Mouse (Mus musculus) kidney, postnatal 0 days (tissue): ENCODE measurements at regions not wholly inside any gene's neighbourhood (a gene's known extent, or its start where the extent isn't known, plus 50 kb on each side); places are given as distances from the start of the nearest gene placed in this dataset.

ENCODE experiments used
- ATAC-seq: fragments of 200-750 bp; cut with Nextera tagmentation; replicated peaks from 2 replicates; pipeline ENCODE4 v1.8.0; 2017; ENCODE audit warnings: low read depth, moderate number of reproducible peaks, moderate TSS enrichment, moderate library complexity; ENCODE audit not compliant: low FRiP score
- DNase-seq: peaks from one replicate; pipeline ENCODE4 v3.0.0-alpha.2; 2016; ENCODE audit warnings: low spot score
- H3K27ac ChIP-seq: fragments of 300-500 bp; sonication (generic); 2 replicates; pipeline ENCODE4 v1.5.1; 2014; ENCODE audit warnings: mild to moderate bottlenecking
- H3K27me3 ChIP-seq: fragments of 300-500 bp; sonication (generic); 2 replicates; pipeline ENCODE4 v1.6.1; 2014; ENCODE audit warnings: low read length, mixed read lengths; ENCODE audit not compliant: insufficient read depth
- H3K36me3 ChIP-seq: fragments of 300-500 bp; sonication (generic); 2 replicates; pipeline ENCODE4 v1.6.1; 2014; ENCODE audit warnings: low read length, mixed read lengths; ENCODE audit not compliant: insufficient read depth
- H3K4me1 ChIP-seq: fragments of 300-500 bp; sonication (generic); replicated peaks from 2 replicates; pipeline ENCODE4 v1.6.1; 2014; ENCODE audit warnings: antibody characterized with exemption, low read length, mixed read lengths; ENCODE audit not compliant: insufficient read depth
- H3K4me2 ChIP-seq: fragments of 300-500 bp; sonication (generic); 2 replicates; pipeline ENCODE4 v1.6.1; 2014; ENCODE audit warnings: mild to moderate bottlenecking, low read length, moderate library complexity, mixed read lengths
- H3K4me3 ChIP-seq: fragments of 300-500 bp; sonication (generic); replicated peaks from 2 replicates; pipeline ENCODE4 v1.5.1; 2014; ENCODE audit warnings: low read depth, low read length
- H3K9ac ChIP-seq: fragments of 300-500 bp; sonication (generic); 2 replicates; pipeline ENCODE4 v1.6.1; 2014; ENCODE audit warnings: low read depth, low read length
- H3K9me3 ChIP-seq: fragments of 300-500 bp; sonication (generic); replicated peaks from 2 replicates; pipeline ENCODE4 v1.6.1; 2016; ENCODE audit warnings: low read length, inconsistent platforms, mixed read lengths
- CTCF ChIP-seq: IDR thresholded peaks from 2 replicates; pipeline ENCODE4 v1.5.1; 2016; ENCODE audit warnings: antibody characterized with exemption, low read depth, mild to moderate bottlenecking, moderate library complexity
- WGBS: fragments of 180-500 bp; shearing (Covaris S2); extraction: QIAGEN DNeasy Blood & Tissue Kit; methylation state at CpG from one replicate; pipeline ENCODE4 v1.1.7; 2014; 5-methylcytosine and 5-hydroxymethylcytosine counted together

DNA sequence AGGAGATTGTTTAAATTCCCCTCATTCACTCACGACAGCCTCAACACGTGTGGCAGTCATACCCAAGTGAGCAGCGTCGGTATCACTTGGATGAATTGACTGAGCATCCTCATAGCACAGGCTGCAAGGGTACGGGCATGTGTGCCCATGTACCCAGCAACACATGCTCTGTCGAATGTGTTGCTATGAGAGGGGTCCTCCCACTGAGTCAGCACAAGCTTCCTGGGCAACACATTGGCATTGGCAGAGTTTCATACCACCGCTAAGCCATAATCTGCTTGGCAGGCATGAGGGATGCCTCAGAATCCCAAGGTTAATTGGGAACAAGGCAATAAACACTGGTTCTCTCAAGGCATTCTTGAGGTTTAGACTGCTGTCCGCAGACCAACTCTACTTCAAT, 115.1 kb downstream of the Atp6v1g3 start:
- ATAC-seq (no peak), DNase-seq (no peak)
- H3K4me1 ChIP-seq = 0 out of 2 replicates have a peak, but pooled peaks cover 4% of the 10 kb centered on the region
- no peak overlapping the region for H3K4me3 ChIP-seq
- no peaks in the 10 kb centered on the region for H3K9me3 ChIP-seq
- no peak overlapping the region for H3K4me2 ChIP-seq
- no peak for TF ChIP-seq CTCF
- WGBS = 90% methylated on average over 8 of the region's 8 CpGs
- no peak overlapping the region for H3K9ac ChIP-seq
- H3K27me3 ChIP-seq = no peaks in the 10 kb centered on the region
- no peaks in the 10 kb centered on the region for H3K36me3 ChIP-seq
- H3K27ac ChIP-seq = no peak overlapping the region

DNA sequence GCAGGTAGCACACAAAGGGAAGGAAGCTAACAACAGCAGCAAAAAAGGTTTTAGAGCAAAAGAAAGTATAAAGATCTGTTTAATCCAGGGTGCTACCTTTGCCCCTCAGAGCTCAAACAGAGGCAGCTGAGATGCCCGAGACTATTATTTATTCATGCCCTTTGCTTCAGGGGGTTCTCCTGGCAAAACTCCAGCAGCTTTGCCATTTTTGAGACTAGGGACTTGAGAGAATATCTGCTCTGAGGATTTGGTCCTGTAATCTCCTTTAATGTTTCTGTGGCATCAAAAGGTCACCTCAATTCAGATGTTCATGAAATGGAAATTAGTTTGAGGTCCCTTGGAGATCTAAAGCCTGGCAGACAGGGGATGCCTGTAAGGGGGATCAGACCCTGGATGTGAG, 116.1 kb downstream of the Atp6v1g3 start:
- DNase-seq = no peak
- WGBS = 73% methylated on average over 1 of the region's 1 CpGs
- no peak for TF ChIP-seq CTCF
- Histone ChIP-seq H3K4me2 (no peak overlapping the region), H3K4me1 (0 out of 2 replicates have a peak, but pooled peaks cover 4% of the 10 kb centered on the region), H3K9ac (no peak overlapping the region), H3K27me3 (no peaks in the 10 kb centered on the region), H3K27ac (no peak overlapping the region), H3K9me3 (no peaks in the 10 kb centered on the region), H3K36me3 (no peaks in the 10 kb centered on the region), H3K4me3 (no peak overlapping the region)
- ATAC-seq = no peak

DNA sequence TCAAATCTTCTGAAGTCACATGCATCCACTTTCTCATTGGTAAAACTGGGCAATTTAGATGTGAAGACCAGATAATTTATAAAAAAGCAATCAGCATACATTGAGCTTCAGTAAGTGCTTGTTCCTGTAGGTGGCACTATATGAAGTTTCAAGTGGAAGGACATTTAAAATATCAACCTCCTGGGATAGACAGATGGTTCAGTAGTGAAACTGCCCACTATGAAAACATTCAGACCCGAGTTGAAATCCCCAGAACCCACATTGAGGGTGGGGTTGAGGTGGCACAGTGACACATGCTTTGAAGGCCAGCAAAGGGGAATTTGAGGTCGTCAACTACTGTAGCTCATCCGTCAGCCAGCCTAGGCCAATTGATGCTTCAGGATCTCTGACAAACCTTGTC, 145.1 kb downstream of the Atp6v1g3 start:
- H3K4me2 ChIP-seq = no peak overlapping the region
- H3K27ac ChIP-seq = no peak overlapping the region
- no peaks in the 10 kb centered on the region for H3K27me3 ChIP-seq
- H3K4me3 ChIP-seq = no peak overlapping the region
- no peaks in the 10 kb centered on the region for H3K36me3 ChIP-seq
- 64% methylated on average over 3 of the region's 3 CpGs for WGBS
- peak; percentile 37 for TF ChIP-seq CTCF
- H3K9me3 ChIP-seq = no peaks in the 10 kb centered on the region
- no peak overlapping the region for H3K9ac ChIP-seq
- no peaks in the 10 kb centered on the region for H3K4me1 ChIP-seq
- no peak for ATAC-seq
- peak; percentile 6 for DNase-seq

DNA sequence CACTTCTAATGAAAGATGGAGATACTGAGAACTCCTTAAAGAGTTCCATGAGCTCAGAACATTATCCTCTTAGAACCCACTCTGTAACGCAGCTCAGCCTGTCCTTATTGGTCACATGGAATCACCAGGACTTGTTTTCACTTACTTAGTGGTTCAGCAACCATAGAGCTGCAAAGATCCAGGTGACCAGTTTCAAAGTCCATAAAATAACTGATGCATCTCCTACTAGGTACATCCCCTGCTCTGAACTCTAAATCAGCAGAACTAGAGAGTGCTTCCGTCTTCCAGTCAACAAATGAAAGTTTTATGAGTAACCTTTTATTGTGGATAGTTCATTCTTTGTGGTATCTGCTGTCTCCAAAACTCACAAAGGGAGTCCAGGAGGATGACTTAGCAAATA, 153.9 kb downstream of the Atp6v1g3 start:
- no peak for ATAC-seq
- H3K9me3 ChIP-seq = no peaks in the 10 kb centered on the region
- no peaks in the 10 kb centered on the region for H3K36me3 ChIP-seq
- TF ChIP-seq CTCF = no peak
- no peaks in the 10 kb centered on the region for H3K27me3 ChIP-seq
- no peaks in the 10 kb centered on the region for H3K4me1 ChIP-seq
- H3K4me2 ChIP-seq = no peak overlapping the region
- H3K4me3 ChIP-seq = no peak overlapping the region
- H3K9ac ChIP-seq = no peak overlapping the region
- no peak overlapping the region for H3K27ac ChIP-seq
- 54% methylated on average over 2 of the region's 2 CpGs for WGBS
- peak; percentile 10 for DNase-seq
